Mouse (Mus musculus): ENCODE measurements around the gene Hs3st3b1. TPM values are rescaled to one million over a fixed set of nuclear protein-coding genes. Genes with fewer than 3 reads are reported as not detected.

Hs3st3b1 gene
- total RNA-seq (2014; rRNA removed; ENCODE audit: low replicate concordance): 2.7 and 2.9 TPM in 2 replicates
- 0.86 and 1.3 TPM in 2 replicates for polyA plus RNA-seq (2015; fragmentation: Nextera tagmentation; extraction: Ambion mirVana)

- Histone ChIP-seq H3K36me3 (replicated peaks; ENCODE audit: control insufficient read depth, insufficient read depth, low read length) (no peaks in the 10 kb centered on the region), H3K27me3 (ENCODE audit: control insufficient read depth, insufficient read depth, low read length) (peaks cover 84% of the 10 kb centered on the region), H3K4me1 (ENCODE audit: control insufficient read depth, insufficient read depth) (peaks cover 6% of the 10 kb centered on the region), H3K9ac (replicated peaks; ENCODE audit: low read depth, low read length) (no peak within 1 kb of the TSS), H3K9me3 (replicated peaks; ENCODE audit: control insufficient read depth, low read length) (no peaks in the 10 kb centered on the region), H3K4me2 (ENCODE audit: low read depth, low read length) (peak within 1 kb of the TSS; percentile 75), H3K4me3 (ENCODE audit: low read depth, low read length) (peak within 1 kb of the TSS; percentile 49), H3K27ac (ENCODE audit: low read depth) (no peak within 1 kb of the TSS)
- under 1% methylated on average over 43 of the region's 43 CpGs for WGBS
- DNase-seq (ENCODE audit: low spot score) (peak; percentile 97), ATAC-seq (ENCODE audit: insufficient read depth, low read depth) (peak; percentile 93)
- TF ChIP-seq CTCF (IDR thresholded peaks at IDR 0.05; ENCODE audit: low read depth): no peak
- TF ChIP-seq EP300 (IDR thresholded peaks at IDR 0.05; ENCODE audit: low read depth): 0 out of 2 replicates have a peak, but pooled peaks have one; percentile 19
Observed at GRCm38 (mm10) chr11:63922091-63922621, at the start of gene Hs3st3b1. Gene Hs3st3b1 (minus strand): TSS chr11:63922290.

DNA sequence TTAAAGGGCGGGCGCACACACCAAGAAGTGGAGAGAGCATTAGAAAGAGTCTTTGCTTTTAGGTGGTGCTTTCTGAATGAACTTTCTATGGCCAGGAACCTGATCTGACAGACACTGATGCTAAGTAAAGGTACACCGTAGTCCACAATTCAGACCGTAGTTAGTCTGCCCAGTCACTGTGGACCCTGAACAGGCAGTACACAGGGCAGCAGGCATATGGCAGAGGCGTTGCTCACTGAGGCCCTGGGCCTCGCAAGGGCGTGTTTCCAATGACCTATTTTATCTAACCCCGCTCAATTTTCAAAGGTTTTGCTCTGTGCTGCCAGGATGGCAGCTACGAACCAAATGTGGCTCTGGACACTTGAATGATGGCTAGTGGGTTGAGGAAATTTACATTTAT, 49.4 kb upstream of the Hs3st3b1 start:
- no peaks in the 10 kb centered on the region for H3K27me3 ChIP-seq (ENCODE audit: control insufficient read depth, insufficient read depth, low read length)
- peaks cover 4% of the 10 kb centered on the region; the same call in 1 of the 2 replicates for H3K4me1 ChIP-seq (ENCODE audit: control insufficient read depth, insufficient read depth)
- H3K36me3 ChIP-seq (replicated peaks; ENCODE audit: control insufficient read depth, insufficient read depth, low read length): peaks cover 19% of the 10 kb centered on the region
- H3K4me2 ChIP-seq (ENCODE audit: low read depth, low read length): no peak overlapping the region
- ATAC-seq (ENCODE audit: insufficient read depth, low read depth) (no peak), DNase-seq (ENCODE audit: low spot score) (no peak)
- H3K9me3 ChIP-seq (replicated peaks; ENCODE audit: control insufficient read depth, low read length): no peaks in the 10 kb centered on the region
- H3K4me3 ChIP-seq (ENCODE audit: low read depth, low read length): no peak overlapping the region
- no peak overlapping the region for H3K27ac ChIP-seq (ENCODE audit: low read depth)
- TF ChIP-seq CTCF (IDR thresholded peaks at IDR 0.05; ENCODE audit: low read depth) (no peak), EP300 (IDR thresholded peaks at IDR 0.05; ENCODE audit: low read depth) (no peak)
- no peak overlapping the region for H3K9ac ChIP-seq (replicated peaks; ENCODE audit: low read depth, low read length)
- WGBS: 93% methylated on average over 9 of the region's 9 CpGs

- Histone ChIP-seq H3K9ac (replicated peaks; ENCODE audit: low read depth, low read length) (no peak overlapping the region), H3K4me3 (ENCODE audit: low read depth, low read length) (no peak overlapping the region), H3K36me3 (replicated peaks; ENCODE audit: control insufficient read depth, insufficient read depth, low read length) (peaks cover 12% of the 10 kb centered on the region), H3K27ac (ENCODE audit: low read depth) (no peak overlapping the region), H3K27me3 (ENCODE audit: control insufficient read depth, insufficient read depth, low read length) (no peaks in the 10 kb centered on the region), H3K4me2 (ENCODE audit: low read depth, low read length) (no peak overlapping the region), H3K9me3 (replicated peaks; ENCODE audit: control insufficient read depth, low read length) (no peaks in the 10 kb centered on the region), H3K4me1 (ENCODE audit: control insufficient read depth, insufficient read depth) (peaks cover 4% of the 10 kb centered on the region; the same call in 1 of the 2 replicates)
- ATAC-seq (ENCODE audit: insufficient read depth, low read depth) (no peak), DNase-seq (ENCODE audit: low spot score) (no peak)
- TF ChIP-seq EP300 (IDR thresholded peaks at IDR 0.05; ENCODE audit: low read depth): no peak
- TF ChIP-seq CTCF (IDR thresholded peaks at IDR 0.05; ENCODE audit: low read depth): no peak
- 93% methylated on average over 6 of the region's 6 CpGs for WGBS
Observed at GRCm38 (mm10) chr11:63970818-63971217, 48.7 kb upstream of the Hs3st3b1 start.

GRCm38 (mm10) chr11:63969205-63969910, 47.3 kb upstream of the Hs3st3b1 start:
- no peaks in the 10 kb centered on the region for H3K27me3 ChIP-seq (ENCODE audit: control insufficient read depth, insufficient read depth, low read length)
- DNase-seq (ENCODE audit: low spot score): no peak
- H3K36me3 ChIP-seq (replicated peaks; ENCODE audit: control insufficient read depth, insufficient read depth, low read length): peaks cover 3% of the 10 kb centered on the region
- H3K9me3 ChIP-seq (replicated peaks; ENCODE audit: control insufficient read depth, low read length): no peaks in the 10 kb centered on the region
- H3K4me2 ChIP-seq (ENCODE audit: low read depth, low read length): no peak overlapping the region
- TF ChIP-seq CTCF (IDR thresholded peaks at IDR 0.05; ENCODE audit: low read depth) (no peak), EP300 (IDR thresholded peaks at IDR 0.05; ENCODE audit: low read depth) (no peak)
- no peak overlapping the region for H3K27ac ChIP-seq (ENCODE audit: low read depth)
- ATAC-seq (ENCODE audit: insufficient read depth, low read depth): no peak
- H3K9ac ChIP-seq (replicated peaks; ENCODE audit: low read depth, low read length): no peak overlapping the region
- 62% methylated on average over 11 of the region's 11 CpGs for WGBS
- H3K4me3 ChIP-seq (ENCODE audit: low read depth, low read length): no peak overlapping the region
- H3K4me1 ChIP-seq (ENCODE audit: control insufficient read depth, insufficient read depth): 0 out of 2 replicates have a peak, but pooled peaks cover 4% of the 10 kb centered on the region

DNA sequence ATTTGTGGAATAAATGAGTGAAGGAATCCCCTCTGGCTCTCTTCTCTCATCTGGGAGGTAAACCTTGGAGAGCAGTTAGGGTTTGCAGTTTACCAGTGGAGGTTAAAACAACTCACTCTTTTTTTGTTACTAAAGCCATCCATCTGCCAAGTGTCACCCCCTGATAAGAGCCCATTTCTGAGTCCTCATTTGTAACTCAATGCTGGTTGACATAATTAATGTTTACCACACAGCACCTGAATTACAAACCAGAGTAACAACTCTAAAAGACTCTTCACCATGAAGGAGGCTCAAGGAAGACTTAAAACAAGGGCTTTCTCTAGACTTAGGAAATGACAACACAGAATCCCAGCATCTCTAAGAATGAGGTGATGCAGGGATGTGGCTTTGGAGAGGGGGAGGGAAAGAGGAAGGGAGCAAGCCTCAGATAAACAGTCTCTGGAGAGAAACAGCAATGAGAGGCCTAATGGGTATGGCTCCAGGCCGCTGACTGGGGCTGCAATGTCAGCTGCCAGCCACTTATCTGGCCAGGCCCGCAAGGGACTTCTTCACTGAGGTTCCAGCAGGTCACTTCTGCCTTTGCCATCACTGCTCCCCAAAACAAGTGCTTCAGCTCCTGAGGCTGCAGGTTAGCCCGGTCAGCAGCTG, 46.4 kb upstream of the Hs3st3b1 start:
- Histone ChIP-seq H3K4me3 (ENCODE audit: low read depth, low read length) (no peak overlapping the region), H3K36me3 (replicated peaks; ENCODE audit: control insufficient read depth, insufficient read depth, low read length) (peaks cover 12% of the 10 kb centered on the region), H3K4me1 (ENCODE audit: control insufficient read depth, insufficient read depth) (0 out of 2 replicates have a peak, but pooled peaks cover 4% of the 10 kb centered on the region), H3K9ac (replicated peaks; ENCODE audit: low read depth, low read length) (no peak overlapping the region), H3K4me2 (ENCODE audit: low read depth, low read length) (no peak overlapping the region), H3K27me3 (ENCODE audit: control insufficient read depth, insufficient read depth, low read length) (no peaks in the 10 kb centered on the region), H3K27ac (ENCODE audit: low read depth) (no peak overlapping the region), H3K9me3 (replicated peaks; ENCODE audit: control insufficient read depth, low read length) (no peaks in the 10 kb centered on the region)
- WGBS: 49% methylated on average over 3 of the region's 3 CpGs
- no peak for DNase-seq (ENCODE audit: low spot score)
- TF ChIP-seq EP300 (IDR thresholded peaks at IDR 0.05; ENCODE audit: low read depth) (no peak), CTCF (IDR thresholded peaks at IDR 0.05; ENCODE audit: low read depth) (no peak)
- no peak for ATAC-seq (ENCODE audit: insufficient read depth, low read depth)

All from heart, postnatal 0 days (tissue).